Mouse (Mus musculus): Measurements from ENCODE around the gene Ank. TPM values are rescaled to one million over a fixed set of nuclear protein-coding genes. Genes with fewer than 3 reads are reported as not detected.

Gene Ank
- total RNA-seq, 2 experiments from 2014 or later = 173 to 176 TPM

DNA sequence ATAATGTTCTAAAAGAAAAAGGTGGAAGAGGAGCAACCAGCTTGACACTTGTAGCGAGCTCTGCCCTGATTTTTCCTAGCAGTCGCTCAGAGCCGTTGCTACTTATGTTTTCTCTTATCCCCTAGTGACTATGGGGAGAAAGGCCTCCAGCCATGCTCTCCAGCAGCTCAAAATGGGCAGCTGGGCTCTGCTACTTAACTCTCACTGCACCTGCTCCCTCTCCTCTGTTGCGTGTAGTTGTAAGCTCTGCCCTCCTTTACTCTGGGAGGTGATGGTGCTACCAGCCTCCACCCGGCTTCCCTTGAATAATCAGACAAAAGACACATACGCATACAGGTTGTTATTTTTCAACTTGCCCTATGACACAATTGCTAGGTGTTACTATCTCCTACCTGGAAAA lies 101.9 kb downstream of the Ank start:
- no peak for TF ChIP-seq CTCF (IDR thresholded peaks at IDR 0.05)
- Histone ChIP-seq H3K27ac (no peak overlapping the region), H3K4me3 (no peak overlapping the region)
- no peak for DNase-seq (ENCODE audit: extremely low spot score in 1 of 2, low spot score in 2 of 2)
- intact Hi-C loops (cut with DNase I) = loop anchor here (10.0 kb wide), 1 partner anchor 94 kb away; no protein-coding TSS in a partner anchor

DNA sequence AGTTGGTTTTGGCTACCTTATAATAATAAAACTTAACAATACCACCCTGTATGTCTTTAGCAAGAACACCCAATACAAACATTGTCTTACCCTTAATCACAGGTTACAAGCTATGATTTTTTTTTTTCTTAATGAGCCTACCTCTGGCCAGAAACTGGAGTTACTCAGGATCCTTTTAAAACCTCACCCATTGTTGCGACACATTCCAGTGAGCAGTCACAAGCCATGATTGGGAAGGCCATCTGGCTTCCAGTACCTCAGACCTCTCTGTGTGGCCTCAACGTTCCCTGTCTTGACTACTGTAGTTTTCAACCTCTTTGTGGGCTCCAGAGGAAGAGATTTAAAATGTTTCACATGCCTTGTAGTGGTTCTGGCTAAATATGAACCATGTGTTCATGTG lies 103.4 kb downstream of the Ank start:
- DNase-seq (ENCODE audit: extremely low spot score in 1 of 2, low spot score in 2 of 2) = no peak
- intact Hi-C loops (cut with DNase I) = loop anchor here (10.0 kb wide), 1 partner anchor 95 kb away; no protein-coding TSS in a partner anchor
- no peak for TF ChIP-seq CTCF (IDR thresholded peaks at IDR 0.05)
- no peak overlapping the region; the same call in 1 of the 2 replicates for H3K27ac ChIP-seq
- no peak overlapping the region for H3K4me3 ChIP-seq

DNA sequence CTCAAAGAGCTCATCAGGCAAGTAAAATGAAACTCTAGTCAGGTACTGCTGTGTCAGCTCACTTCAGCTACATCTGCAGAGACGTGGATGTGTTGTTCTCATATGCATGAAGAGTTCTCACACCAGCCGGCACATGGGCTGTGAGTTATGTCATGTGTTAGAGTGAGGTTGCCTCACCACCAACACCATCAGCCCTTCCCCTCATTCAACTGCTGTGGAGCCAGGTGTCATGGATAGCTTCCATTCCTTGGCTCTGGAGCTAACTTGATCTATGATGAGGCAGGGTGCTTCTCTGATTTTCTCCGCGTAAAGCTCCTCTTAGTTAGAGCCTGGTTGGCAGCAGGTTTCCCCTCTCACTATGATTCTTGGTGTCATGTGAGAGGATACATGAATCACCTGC lies 103.9 kb downstream of the Ank start:
- H3K4me3 ChIP-seq = no peak overlapping the region
- peak overlapping the region; percentile 63; the same call in 1 of the 2 replicates for H3K27ac ChIP-seq
- no peak for DNase-seq (ENCODE audit: extremely low spot score in 1 of 2, low spot score in 2 of 2)
- intact Hi-C loops (cut with DNase I) = no loop called here
- no peak for TF ChIP-seq CTCF (IDR thresholded peaks at IDR 0.05)

DNA sequence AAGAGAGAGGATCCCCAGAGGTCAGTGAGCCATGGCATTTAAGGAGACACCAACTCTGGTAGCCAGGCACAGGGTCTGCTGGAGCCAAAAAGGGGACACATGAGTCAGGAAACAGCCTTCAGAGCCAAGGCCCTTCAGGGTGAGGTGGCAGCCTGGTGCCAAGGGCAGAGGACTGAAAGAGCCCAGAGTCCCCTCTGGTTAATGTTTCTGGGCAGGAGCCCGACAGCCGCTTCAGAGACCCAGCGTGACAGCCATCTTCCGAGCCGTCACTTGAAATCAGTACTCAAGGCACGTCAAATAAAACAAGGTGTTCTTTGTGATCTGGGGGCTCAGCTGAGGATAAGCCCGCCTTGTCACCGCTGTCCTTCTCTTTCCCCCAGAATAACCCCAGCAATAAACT lies 104.7 kb downstream of the Ank start:
- no peak for DNase-seq (ENCODE audit: extremely low spot score in 1 of 2, low spot score in 2 of 2)
- TF ChIP-seq CTCF (IDR thresholded peaks at IDR 0.05) = no peak
- Histone ChIP-seq H3K27ac (peak overlapping the region; percentile 63), H3K4me3 (no peak overlapping the region)
- intact Hi-C loops (cut with DNase I) = no loop called here

DNA sequence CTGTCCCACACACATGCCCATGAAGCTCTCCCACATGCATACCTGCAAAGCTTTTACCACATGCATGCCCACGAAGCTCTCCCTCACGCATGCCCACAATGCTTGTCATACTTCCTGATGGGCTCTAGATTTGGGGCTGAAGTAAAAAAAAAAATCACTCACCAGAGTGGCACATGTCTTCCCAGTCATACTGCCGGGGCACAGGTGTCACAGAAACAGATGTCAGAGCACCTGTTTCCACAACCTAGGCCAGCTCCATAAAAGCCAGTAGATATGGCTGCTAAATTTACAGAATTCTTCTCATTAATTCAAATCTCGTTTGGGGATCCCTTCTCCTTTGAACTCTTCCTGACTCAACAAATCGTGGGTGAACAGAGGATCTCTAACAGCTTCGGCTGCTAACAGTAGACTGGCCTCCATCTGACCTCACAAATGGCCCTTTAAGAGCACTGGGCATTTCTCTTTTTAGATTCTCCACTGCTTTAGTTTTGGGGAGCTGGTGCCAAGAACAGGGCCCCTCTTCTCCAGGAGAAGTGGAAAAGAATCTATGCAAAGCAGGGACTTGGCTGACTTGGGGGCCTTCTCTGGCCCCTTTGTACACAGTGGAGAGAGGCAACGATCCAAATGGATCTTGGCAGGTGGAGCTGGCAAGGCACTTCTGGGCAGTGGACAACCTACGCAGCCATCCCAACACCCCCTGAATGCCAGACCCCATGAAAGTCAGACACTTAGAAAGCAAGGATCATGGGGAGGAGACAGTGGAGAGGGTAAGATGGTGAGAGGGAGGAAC lies 108.7 kb downstream of the Ank start:
- intact Hi-C loops (cut with DNase I) = no loop called here

DNA sequence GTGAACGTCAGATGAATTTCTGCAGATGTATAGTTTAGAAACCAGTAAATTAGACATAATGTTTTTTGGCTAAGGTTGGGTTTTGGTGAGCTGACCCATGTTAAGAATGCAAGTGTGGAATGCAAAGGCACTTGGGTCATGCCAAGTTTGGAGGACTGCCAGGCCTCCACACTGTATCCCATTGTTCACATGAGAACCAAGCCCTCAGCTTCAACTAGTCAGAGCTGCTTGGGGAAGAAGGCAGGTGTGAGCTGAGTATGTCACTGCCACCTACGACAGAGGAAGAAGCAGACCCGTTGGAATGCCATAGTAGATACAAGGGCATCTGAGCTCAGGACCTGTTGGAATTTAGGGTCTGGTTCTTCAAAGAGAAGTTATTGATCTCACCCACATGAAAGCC lies 109.5 kb downstream of the Ank start:
- intact Hi-C loops (cut with DNase I) = no loop called here

More for the DNA sequence above, 108.7 kb downstream of the Ank start:
- no peak overlapping the region for H3K4me3 ChIP-seq
- TF ChIP-seq CTCF (IDR thresholded peaks at IDR 0.05) = no peak
- no peak for DNase-seq (ENCODE audit: extremely low spot score in 1 of 2, low spot score in 2 of 2)
- peak overlapping the region; percentile 61; the same call in 1 of the 2 replicates for H3K27ac ChIP-seq

DNA sequence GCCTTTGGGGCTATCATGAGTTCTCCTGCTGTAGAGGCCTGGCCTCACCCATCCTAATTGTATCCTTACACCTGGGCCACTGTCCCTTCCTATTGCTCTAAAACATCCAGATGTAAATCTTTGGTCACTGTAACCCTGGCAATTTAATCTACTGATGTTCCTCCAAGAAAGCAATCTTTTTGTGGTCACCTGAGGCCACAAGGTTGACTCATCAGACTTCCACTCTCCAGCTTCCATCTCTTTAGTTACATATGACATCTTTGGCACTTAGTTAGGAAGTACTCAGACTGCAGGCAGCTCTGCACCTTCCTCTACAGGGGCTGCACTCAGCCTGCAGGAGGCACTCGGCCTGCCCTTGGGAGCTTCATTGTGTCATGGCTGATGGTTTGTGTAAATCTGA lies 110.4 kb downstream of the Ank start:
- Histone ChIP-seq H3K4me3 (no peak overlapping the region), H3K27ac (peak overlapping the region; percentile 19; the same call in 1 of the 2 replicates)
- no peak for DNase-seq (ENCODE audit: extremely low spot score in 1 of 2, low spot score in 2 of 2)
- TF ChIP-seq CTCF (IDR thresholded peaks at IDR 0.05) = no peak
- intact Hi-C loops (cut with DNase I) = no loop called here

More for the DNA sequence above, 109.5 kb downstream of the Ank start:
- Histone ChIP-seq H3K27ac (peak overlapping the region; percentile 24; the same call in 1 of the 2 replicates), H3K4me3 (no peak overlapping the region)
- no peak for DNase-seq (ENCODE audit: extremely low spot score in 1 of 2, low spot score in 2 of 2)
- no peak for TF ChIP-seq CTCF (IDR thresholded peaks at IDR 0.05)

DNA sequence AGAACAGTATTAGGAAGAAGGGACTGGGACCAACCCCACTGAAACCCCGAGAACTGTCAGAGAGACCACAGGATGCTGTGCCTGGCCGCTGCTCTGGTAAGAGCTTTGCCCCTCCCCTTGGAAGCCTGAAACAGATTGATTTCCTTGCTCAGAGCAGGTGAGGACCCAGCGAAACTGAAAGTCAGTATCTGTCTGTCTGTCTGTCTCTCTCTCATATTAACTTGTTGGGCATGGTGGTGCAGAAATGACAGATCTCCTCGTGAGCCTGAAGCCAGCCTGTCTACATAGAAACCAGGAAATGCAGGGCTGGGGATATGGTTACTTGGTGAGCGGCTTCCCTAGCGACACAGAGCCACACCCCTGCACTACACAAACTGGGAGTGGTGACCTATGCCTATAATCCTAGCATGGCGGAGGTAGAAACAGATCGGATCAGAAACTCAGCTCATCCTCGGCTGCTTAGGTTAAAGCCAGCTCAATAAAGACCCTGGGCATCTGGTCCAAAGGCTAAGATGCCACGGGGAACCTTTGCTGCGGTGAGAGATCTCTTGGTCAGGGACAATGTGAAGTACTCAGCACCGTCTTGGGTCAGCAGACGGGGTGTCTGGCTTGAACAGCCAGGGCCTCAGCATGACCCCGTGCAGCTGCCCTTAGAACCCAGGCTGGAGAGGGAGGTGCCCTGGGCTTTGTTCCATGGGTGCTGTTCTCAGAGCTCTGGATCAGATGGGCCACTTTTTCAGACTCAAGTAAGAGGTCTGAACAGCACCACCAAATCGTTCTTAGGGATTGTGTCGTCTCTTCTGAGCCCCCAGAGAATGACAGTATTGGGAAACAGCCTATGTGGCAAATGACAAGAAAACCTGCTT lies 111.7 kb downstream of the Ank start:
- no peak for TF ChIP-seq CTCF (IDR thresholded peaks at IDR 0.05)
- Histone ChIP-seq H3K27ac (peak overlapping the region; percentile 15), H3K4me3 (no peak overlapping the region)
- intact Hi-C loops (cut with DNase I) = no loop called here
- no peak for DNase-seq (ENCODE audit: extremely low spot score in 1 of 2, low spot score in 2 of 2)

DNA sequence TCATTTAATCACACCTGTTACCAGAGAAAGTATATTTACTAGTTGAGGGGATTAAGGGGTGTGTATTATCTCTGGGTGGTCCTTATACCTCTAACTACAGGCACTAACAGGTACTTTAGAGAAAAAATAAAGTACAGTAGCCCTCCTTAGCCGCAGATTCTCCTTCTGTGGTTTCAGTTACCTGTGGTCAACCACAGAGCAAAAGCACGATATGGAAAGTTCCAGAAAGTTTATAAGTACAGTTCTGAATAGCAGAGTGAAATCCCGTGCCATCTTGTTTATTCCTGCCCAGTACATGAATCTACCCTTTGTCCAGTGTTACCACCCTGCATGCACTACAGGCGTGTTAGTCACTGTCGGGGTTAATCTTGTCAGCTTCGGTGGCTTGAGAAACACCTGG lies 112.4 kb downstream of the Ank start:
- TF ChIP-seq CTCF (IDR thresholded peaks at IDR 0.05) = no peak
- intact Hi-C loops (cut with DNase I) = no loop called here

DNA sequence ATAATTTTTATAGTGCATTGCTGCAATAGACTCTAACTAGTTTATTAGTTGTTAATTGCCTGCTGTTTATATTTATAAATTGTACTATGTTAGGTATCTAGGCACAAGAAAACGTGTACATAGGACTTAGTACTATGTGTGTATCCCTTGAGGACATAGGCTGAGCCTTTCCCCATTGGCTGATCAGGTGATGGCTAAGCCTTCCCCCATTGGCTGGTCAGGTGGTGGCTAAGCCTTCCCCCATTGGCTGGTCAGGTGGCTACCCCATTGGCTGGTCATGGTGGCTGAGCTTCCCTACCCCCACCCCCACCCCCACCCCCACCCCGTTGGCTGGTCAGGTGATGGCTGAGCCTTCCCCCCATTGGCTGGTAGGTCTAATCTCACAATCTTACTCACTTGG lies 113.4 kb downstream of the Ank start:
- no peak for TF ChIP-seq CTCF (IDR thresholded peaks at IDR 0.05)
- intact Hi-C loops (cut with DNase I) = no loop called here
- no peak overlapping the region for H3K4me3 ChIP-seq
- DNase-seq (ENCODE audit: extremely low spot score in 1 of 2, low spot score in 2 of 2) = no peak
- H3K27ac ChIP-seq = peak overlapping the region; percentile 76

More for the DNA sequence above, 112.4 kb downstream of the Ank start:
- DNase-seq (ENCODE audit: extremely low spot score in 1 of 2, low spot score in 2 of 2) = no peak
- Histone ChIP-seq H3K27ac (no peak overlapping the region; the same call in 1 of the 2 replicates), H3K4me3 (no peak overlapping the region)

DNA sequence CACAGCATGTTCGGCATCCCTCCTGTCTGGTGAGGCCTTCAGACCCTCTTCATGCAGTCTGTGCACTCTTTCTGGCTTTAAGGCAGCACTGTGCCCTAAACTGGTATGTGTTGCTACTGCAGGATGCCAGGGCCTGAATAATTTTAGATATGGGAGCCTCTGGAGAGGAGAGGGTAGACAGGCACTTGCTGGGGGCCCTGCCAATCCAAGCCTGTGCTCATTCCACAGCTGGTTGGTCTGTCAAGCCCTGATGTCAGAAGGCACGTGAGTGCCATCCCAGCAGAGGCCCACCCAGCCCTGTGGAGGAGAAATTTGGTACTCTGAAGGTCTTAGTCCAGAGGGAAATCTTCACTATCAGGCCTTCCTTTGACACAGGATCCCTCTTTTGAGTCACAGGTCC lies 114.3 kb downstream of the Ank start:
- DNase-seq (ENCODE audit: extremely low spot score in 1 of 2, low spot score in 2 of 2) = no peak
- H3K4me3 ChIP-seq = no peak overlapping the region
- H3K27ac ChIP-seq = peak overlapping the region; percentile 76
- no peak for TF ChIP-seq CTCF (IDR thresholded peaks at IDR 0.05)
- intact Hi-C loops (cut with DNase I) = no loop called here

DNA sequence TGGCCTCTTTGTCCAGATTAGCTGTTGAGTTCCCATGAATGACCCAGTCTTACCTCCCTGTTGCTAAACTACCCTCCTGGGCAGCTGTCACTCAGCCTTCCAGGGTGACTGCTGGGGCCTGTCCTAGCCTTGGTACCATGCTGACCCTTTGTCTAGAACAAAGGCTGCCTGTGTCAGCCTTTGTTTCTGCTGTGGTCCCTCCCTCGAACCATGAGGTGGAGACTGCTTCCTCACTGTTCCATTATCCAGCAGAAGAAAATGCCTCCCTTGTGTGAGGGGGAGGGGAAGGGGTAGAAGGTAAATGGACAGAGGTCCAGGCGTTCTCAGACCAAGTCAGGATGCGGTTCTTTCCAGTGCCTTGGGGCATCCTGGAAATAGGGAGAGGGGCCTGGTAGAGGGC lies 115.2 kb downstream of the Ank start:
- no peak overlapping the region for H3K4me3 ChIP-seq
- DNase-seq (ENCODE audit: extremely low spot score in 1 of 2, low spot score in 2 of 2) = no peak
- TF ChIP-seq CTCF (IDR thresholded peaks at IDR 0.05) = no peak
- peak overlapping the region; percentile 76 for H3K27ac ChIP-seq
- intact Hi-C loops (cut with DNase I) = no loop called here

Data from left cerebral cortex, adult 2 months (tissue).